ENCODE assay signal across 12 mouse cellular contexts in the genomic region with DNA sequence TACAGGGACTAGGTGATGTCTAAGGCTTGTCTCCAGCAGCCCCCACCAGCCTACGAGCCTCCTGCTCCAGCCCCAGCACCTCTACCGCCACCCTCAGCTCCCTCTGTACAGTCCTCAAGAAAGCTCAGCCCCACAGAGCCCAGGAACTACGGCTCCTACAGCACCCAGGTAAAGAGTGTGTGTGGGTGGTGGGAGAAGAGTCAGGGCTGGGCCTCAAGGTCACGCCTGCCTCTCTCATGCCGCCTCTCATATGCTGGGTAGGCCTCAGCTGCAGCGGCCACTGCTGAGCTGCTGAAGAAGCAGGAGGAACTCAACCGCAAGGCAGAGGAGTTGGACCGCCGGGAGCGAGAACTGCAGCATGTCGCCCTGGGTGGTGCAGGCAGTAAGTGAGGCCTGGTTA. TPM values are rescaled to one million over a fixed set of nuclear protein-coding genes. Genes with fewer than 3 reads are reported as not detected.
DNase-seq lines count a peak whose midpoint lies in the region; ATAC-seq and TF ChIP-seq lines count a peak whose summit lies in the region.
"Had no signal": no experiment of that assay in that cellular context is flagged by ENCODE, and none has a peak within 500 bp of the region (broad histone marks: within the 10 kb centered on the region; RNA-seq: fewer than 3 reads in every experiment).

No protein-coding gene starts in this region.

- DNase-seq in heart, adult 18-20 months, result no peak
- peak; percentile 39 for DNase-seq in thymus, postnatal 4 days
- no peak for DNase-seq in thymus, adult 18-20 months
- no peak for DNase-seq in ovary, adult 18-20 months (ENCODE audit: low spot score)
- DNase-seq in kidney, postnatal 36 days, result no peak
- DNase-seq: adrenal gland, postnatal 36 days; gastrocnemius, postnatal 10 days; kidney, postnatal 10 days; lung, adult 2 months had no signal

- no peaks in the 10 kb centered on the region for H3K9me3 ChIP-seq in heart, embryonic 13.5 days
- no peaks in the 10 kb centered on the region for H3K9me3 ChIP-seq in intestine, postnatal 0 days (ENCODE audit: control insufficient read depth)
- H3K9me3 ChIP-seq in neural tube, embryonic 15.5 days (replicated peaks), result no peaks in the 10 kb centered on the region

- H3K36me3 ChIP-seq in heart, embryonic 13.5 days, result peaks cover 67% of the 10 kb centered on the region
- H3K36me3 ChIP-seq in intestine, postnatal 0 days (ENCODE audit: control insufficient read depth, insufficient read depth), result peaks cover 54% of the 10 kb centered on the region
- peaks cover 60% of the 10 kb centered on the region for H3K36me3 ChIP-seq in neural tube, embryonic 15.5 days

- H3K9ac ChIP-seq in heart, embryonic 13.5 days, result no peak overlapping the region
- no peak overlapping the region for H3K9ac ChIP-seq in intestine, postnatal 0 days (ENCODE audit: low read depth, low read length)
- 0 out of 2 replicates have a peak overlapping the region, but pooled peaks have one; percentile 77 for H3K9ac ChIP-seq in neural tube, embryonic 15.5 days (replicated peaks)

- no peak for TF ChIP-seq CTCF in intestine, postnatal 0 days (IDR thresholded peaks at IDR 0.05; ENCODE audit: low read depth)

- H3K4me2 ChIP-seq in heart, embryonic 13.5 days, result 0 out of 2 replicates have a peak overlapping the region, but pooled peaks have one; percentile 96
- H3K4me2 ChIP-seq in intestine, postnatal 0 days (replicated peaks; ENCODE audit: low read depth), result 0 out of 2 replicates have a peak overlapping the region, but pooled peaks have one; percentile 88
- H3K4me2 ChIP-seq in neural tube, embryonic 15.5 days, result 0 out of 2 replicates have a peak overlapping the region, but pooled peaks have one; percentile 13

- peaks cover 28% of the 10 kb centered on the region for H3K4me1 ChIP-seq in heart, embryonic 13.5 days
- H3K4me1 ChIP-seq in intestine, postnatal 0 days (replicated peaks; ENCODE audit: control insufficient read depth, insufficient read depth, low read length), result 0 out of 2 replicates have a peak, but pooled peaks cover 7% of the 10 kb centered on the region
- peaks cover 33% of the 10 kb centered on the region for H3K4me1 ChIP-seq in neural tube, embryonic 15.5 days

- H3K27ac ChIP-seq in heart, embryonic 13.5 days (replicated peaks), result no peak overlapping the region
- H3K27ac ChIP-seq in intestine, postnatal 0 days (ENCODE audit: low read depth, low read length), result no peak overlapping the region
- no peak overlapping the region for H3K27ac ChIP-seq in neural tube, embryonic 15.5 days (replicated peaks)

- 86% methylated on average over 11 of the region's 11 CpGs for WGBS in heart, embryonic 13.5 days
- 83% methylated on average over 11 of the region's 11 CpGs for WGBS in intestine, postnatal 0 days
- 94% methylated on average over 11 of the region's 11 CpGs for WGBS in neural tube, embryonic 15.5 days

- ATAC-seq in heart, embryonic 13.5 days (ENCODE audit: extremely low read depth, insufficient number of reproducible peaks, low FRiP score, low TSS enrichment), result no peak
- no peak for ATAC-seq in intestine, postnatal 0 days
- no peak for ATAC-seq in neural tube, embryonic 15.5 days (ENCODE audit: low FRiP score)

- H3K4me3 ChIP-seq in heart, embryonic 13.5 days, result no peak overlapping the region; the same call in 1 of the 2 replicates
- no peak overlapping the region for H3K4me3 ChIP-seq in intestine, postnatal 0 days (ENCODE audit: low read depth, low read length)
- H3K4me3 ChIP-seq in neural tube, embryonic 15.5 days (replicated peaks), result no peak overlapping the region

- no peaks in the 10 kb centered on the region for H3K27me3 ChIP-seq in heart, embryonic 13.5 days (replicated peaks)
- no peaks in the 10 kb centered on the region for H3K27me3 ChIP-seq in intestine, postnatal 0 days (replicated peaks; ENCODE audit: control insufficient read depth, insufficient read depth, low read length)
- H3K27me3 ChIP-seq in neural tube, embryonic 15.5 days (replicated peaks), result no peaks in the 10 kb centered on the region

RNA-seq across cellular contexts. Expression of gene Scamp3, which starts 1.8 kb away (rescaled TPM):
- polyA plus RNA-seq in heart, embryonic 13.5 days (2015; fragmentation: Nextera tagmentation; extraction: Ambion mirVana), result 83.4 and 88.1 TPM in 2 replicates
- total RNA-seq in heart, adult 18-20 months (2021), result 10 to 100 TPM; 46.2 to 50.2 TPM
- 80.5 and 86.3 TPM in 2 replicates for polyA plus RNA-seq in intestine, postnatal 0 days (2015; fragmentation: Nextera tagmentation; extraction: Ambion mirVana)
- polyA plus RNA-seq in neural tube, embryonic 15.5 days (2015; fragmentation: Nextera tagmentation; extraction: Ambion mirVana), result 163 and 168 TPM in 2 replicates

RNA-seq across cellular contexts. Expression of gene Fam189b, which starts 3.9 kb away (rescaled TPM):
- polyA plus RNA-seq in heart, embryonic 13.5 days (2015; fragmentation: Nextera tagmentation; extraction: Ambion mirVana), result 12.8 and 13.5 TPM in 2 replicates
- total RNA-seq in heart, adult 18-20 months (2021), result 1 to 10 TPM; 3.7 to 4.7 TPM
- polyA plus RNA-seq in intestine, postnatal 0 days (2015; fragmentation: Nextera tagmentation; extraction: Ambion mirVana), result 4.9 and 5.9 TPM in 2 replicates
- 41.4 and 47.2 TPM in 2 replicates for polyA plus RNA-seq in neural tube, embryonic 15.5 days (2015; fragmentation: Nextera tagmentation; extraction: Ambion mirVana)

RNA-seq across cellular contexts. Expression of gene Clk2, which starts 14.5 kb away (rescaled TPM):
- polyA plus RNA-seq in heart, embryonic 13.5 days (2015; fragmentation: Nextera tagmentation; extraction: Ambion mirVana), result 16.9 and 17.4 TPM in 2 replicates
- total RNA-seq in heart, adult 18-20 months (2021), result 10 to 100 TPM; 14.3 to 17.8 TPM
- 8.5 and 8.6 TPM in 2 replicates for polyA plus RNA-seq in intestine, postnatal 0 days (2015; fragmentation: Nextera tagmentation; extraction: Ambion mirVana)
- polyA plus RNA-seq in neural tube, embryonic 15.5 days (2015; fragmentation: Nextera tagmentation; extraction: Ambion mirVana), result 20.2 and 22.5 TPM in 2 replicates

RNA-seq across cellular contexts. Expression of gene Hcn3, which starts 19.1 kb away (rescaled TPM):
- 0.68 and 1.0 TPM in 2 replicates for polyA plus RNA-seq in heart, embryonic 13.5 days (2015; fragmentation: Nextera tagmentation; extraction: Ambion mirVana)
- under 1 TPM; 0.30 to 0.62 TPM for total RNA-seq in heart, adult 18-20 months (2021)
- 1.1 TPM in 2 replicates for polyA plus RNA-seq in intestine, postnatal 0 days (2015; fragmentation: Nextera tagmentation; extraction: Ambion mirVana)
- 44.8 and 59.3 TPM in 2 replicates for polyA plus RNA-seq in neural tube, embryonic 15.5 days (2015; fragmentation: Nextera tagmentation; extraction: Ambion mirVana)

RNA-seq across cellular contexts. Expression of gene Gba, which starts 23.7 kb away (rescaled TPM):
- polyA plus RNA-seq in heart, embryonic 13.5 days (2015; fragmentation: Nextera tagmentation; extraction: Ambion mirVana), result 32.7 and 34.8 TPM in 2 replicates
- 10 to 100 TPM; 18.3 to 19.6 TPM for total RNA-seq in heart, adult 18-20 months (2021)
- polyA plus RNA-seq in intestine, postnatal 0 days (2015; fragmentation: Nextera tagmentation; extraction: Ambion mirVana), result 140 TPM in 2 replicates
- 45.5 and 47.9 TPM in 2 replicates for polyA plus RNA-seq in neural tube, embryonic 15.5 days (2015; fragmentation: Nextera tagmentation; extraction: Ambion mirVana)

Comparison
In these comparisons a context has a peak if more than half of its experiments do, and no peak if none do; other contexts are left out.
1. H3K4me2 ChIP-seq: peak in every context shown above with its lines; median percentile 96 in heart, embryonic 13.5 days; 88 in intestine, postnatal 0 days; 13 in neural tube, embryonic 15.5 days.